Mouse (Mus musculus) embryonic facial prominence, embryonic 12.5 days (tissue): ENCODE results near the gene Cxcr4. TPM values are rescaled to one million over a fixed set of nuclear protein-coding genes. Genes with fewer than 3 reads are reported as not detected.
A peak's percentile ranks its signal among the peaks of the same experiment; 100 is the strongest.

ENCODE experiments used
- ATAC-seq: fragments of 200-750 bp; cut with Nextera tagmentation; 2 replicates; pipeline ENCODE4 v1.8.0; 2017; ENCODE audit not compliant: insufficient number of reproducible peaks, insufficient read depth, low FRiP score, low TSS enrichment
- H3K27ac ChIP-seq: fragments of 300-500 bp; sonication (generic); 2 replicates; pipeline ENCODE4 v1.5.1; 2016; ENCODE audit warnings: mild to moderate bottlenecking
- H3K27me3 ChIP-seq: fragments of 300-500 bp; sonication (generic); 2 replicates; pipeline ENCODE4 v1.6.1; 2016; ENCODE audit warnings: mild to moderate bottlenecking, moderate library complexity
- H3K36me3 ChIP-seq: fragments of 300-500 bp; sonication (generic); 2 replicates; pipeline ENCODE4 v1.6.1; 2016; ENCODE audit warnings: mild to moderate bottlenecking
- H3K4me1 ChIP-seq: fragments of 300-500 bp; sonication (generic); 2 replicates; pipeline ENCODE4 v1.6.1; 2016
- H3K4me2 ChIP-seq: fragments of 300-500 bp; sonication (generic); replicated peaks from 2 replicates; pipeline ENCODE4 v1.6.1; 2016; ENCODE audit warnings: mild to moderate bottlenecking, moderate library complexity
- H3K4me3 ChIP-seq: fragments of 300-500 bp; sonication (generic); 2 replicates; pipeline ENCODE4 v1.5.1; 2016; ENCODE audit warnings: mild to moderate bottlenecking
- H3K9ac ChIP-seq: fragments of 300-500 bp; sonication (generic); 2 replicates; pipeline ENCODE4 v1.6.1; 2016; ENCODE audit warnings: mild to moderate bottlenecking, moderate library complexity
- H3K9me3 ChIP-seq: fragments of 300-500 bp; sonication (generic); 2 replicates; pipeline ENCODE4 v1.6.1; 2016; ENCODE audit warnings: mild to moderate bottlenecking, moderate library complexity
- WGBS: fragments of 180-500 bp; shearing (Covaris S2); methylation state at CpG from one replicate; pipeline ENCODE4 v1.1.7; 2016; 5-methylcytosine and 5-hydroxymethylcytosine counted together
- polyA plus RNA-seq: library from polyadenylated mRNA; unstranded; fragments of >200 nt; fragmentation: Nextera tagmentation; extraction: Ambion mirVana; gene quantifications from 2 replicates; pipeline ENCODE4 v1.2.1, GENCODE M21; 2016

Cxcr4 gene
- polyA plus RNA-seq, 1 experiment from 2014 or later = 4.8 TPM

DNA sequence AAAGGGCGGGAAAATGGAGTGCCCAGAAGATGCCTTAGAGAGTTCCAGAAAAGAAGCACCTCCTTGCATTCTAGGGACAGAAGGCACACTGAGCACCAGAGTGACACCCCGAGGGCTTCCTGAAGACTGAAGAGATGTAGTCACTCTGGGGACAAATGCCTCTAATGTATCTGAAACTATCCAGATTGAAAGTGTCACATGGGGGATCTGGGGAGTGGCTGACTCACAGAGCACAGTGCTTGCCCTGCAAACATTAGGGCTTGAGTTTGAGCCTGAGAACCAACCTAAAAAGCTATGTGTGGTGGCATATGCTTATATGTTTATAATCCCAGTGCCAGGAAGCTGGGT lies 23.3 kb upstream of the Cxcr4 start:
- no peak overlapping the region for H3K4me2 ChIP-seq
- no peak overlapping the region for H3K27ac ChIP-seq
- no peak overlapping the region for H3K9ac ChIP-seq
- H3K36me3 ChIP-seq = no peaks in the 10 kb centered on the region
- no peaks in the 10 kb centered on the region for H3K9me3 ChIP-seq
- no peak for ATAC-seq
- 77% methylated on average over 2 of the region's 2 CpGs for WGBS
- no peak overlapping the region for H3K4me3 ChIP-seq
- peaks cover 8% of the 10 kb centered on the region for H3K4me1 ChIP-seq
- H3K27me3 ChIP-seq = no peaks in the 10 kb centered on the region

DNA sequence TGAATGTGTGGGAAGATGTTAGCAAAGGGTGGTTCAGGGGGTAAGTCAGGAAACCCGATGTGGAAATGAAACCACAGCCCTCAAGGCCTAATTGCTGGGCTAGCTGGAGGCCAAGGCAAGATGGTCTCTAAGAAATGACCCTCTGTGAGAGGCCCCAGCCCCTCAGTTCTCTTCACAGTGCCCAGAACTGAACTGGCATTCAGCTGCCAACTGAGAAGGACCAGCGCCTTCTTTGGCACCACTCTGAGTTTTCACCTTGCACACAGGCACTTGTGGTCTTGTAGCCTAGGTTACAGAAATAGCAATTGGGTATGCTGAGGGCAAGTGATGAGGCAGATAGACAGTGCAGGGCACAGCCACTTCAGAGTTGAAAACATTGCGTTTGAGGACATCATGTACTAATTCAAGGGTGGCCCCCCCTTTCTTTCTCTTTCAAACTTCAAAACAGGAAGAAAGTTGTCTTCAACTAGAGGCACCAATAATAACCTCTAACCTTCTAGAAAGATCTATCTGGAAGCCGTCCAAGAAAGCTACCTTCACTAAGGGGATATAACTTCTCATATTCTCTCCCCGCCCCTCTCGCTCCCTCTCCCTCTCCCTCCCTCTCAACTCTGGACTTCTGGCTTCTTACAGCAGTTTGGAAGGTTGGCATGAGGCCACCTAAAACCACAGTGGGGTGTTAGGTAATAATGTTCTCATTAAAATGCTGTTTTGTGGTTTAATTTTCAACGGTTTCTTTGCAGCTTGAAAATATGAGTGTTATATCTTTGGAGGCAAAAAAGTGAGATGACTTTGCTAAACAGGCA lies 22.8 kb upstream of the Cxcr4 start:
- WGBS = 63% methylated on average over 7 of the region's 7 CpGs

DNA sequence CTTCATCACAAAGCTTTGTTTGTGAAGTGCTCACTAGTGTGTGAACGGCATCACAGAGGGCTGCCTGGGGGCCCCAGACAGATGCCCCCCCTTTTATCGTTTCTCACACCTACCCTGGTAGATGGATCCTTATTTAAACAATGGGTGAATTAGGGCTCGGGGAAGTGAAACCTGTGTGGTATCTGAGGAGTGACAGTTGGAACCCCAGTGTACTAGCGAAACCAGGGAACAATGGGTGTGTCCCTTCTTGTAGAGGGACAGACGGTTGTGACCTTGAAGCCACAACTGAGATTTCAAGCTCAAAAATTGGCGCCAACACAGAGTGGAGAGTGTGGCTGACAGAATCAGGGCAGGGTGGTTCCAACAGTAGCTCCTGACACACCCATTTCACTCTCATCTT lies 16.0 kb upstream of the Cxcr4 start:
- Histone ChIP-seq H3K4me2 (no peak overlapping the region), H3K36me3 (no peaks in the 10 kb centered on the region), H3K27me3 (no peaks in the 10 kb centered on the region), H3K9me3 (no peaks in the 10 kb centered on the region), H3K27ac (no peak overlapping the region), H3K4me1 (no peaks in the 10 kb centered on the region), H3K9ac (no peak overlapping the region), H3K4me3 (no peak overlapping the region)
- 65% methylated on average over 6 of the region's 6 CpGs for WGBS
- no peak for ATAC-seq

More for the DNA sequence above, 22.8 kb upstream of the Cxcr4 start:
- Histone ChIP-seq H3K27me3 (no peaks in the 10 kb centered on the region), H3K27ac (no peak overlapping the region), H3K4me1 (peaks cover 8% of the 10 kb centered on the region), H3K36me3 (no peaks in the 10 kb centered on the region), H3K9me3 (no peaks in the 10 kb centered on the region), H3K4me3 (no peak overlapping the region), H3K9ac (no peak overlapping the region), H3K4me2 (no peak overlapping the region)
- ATAC-seq = no peak; the same call in 1 of the 2 replicates

DNA sequence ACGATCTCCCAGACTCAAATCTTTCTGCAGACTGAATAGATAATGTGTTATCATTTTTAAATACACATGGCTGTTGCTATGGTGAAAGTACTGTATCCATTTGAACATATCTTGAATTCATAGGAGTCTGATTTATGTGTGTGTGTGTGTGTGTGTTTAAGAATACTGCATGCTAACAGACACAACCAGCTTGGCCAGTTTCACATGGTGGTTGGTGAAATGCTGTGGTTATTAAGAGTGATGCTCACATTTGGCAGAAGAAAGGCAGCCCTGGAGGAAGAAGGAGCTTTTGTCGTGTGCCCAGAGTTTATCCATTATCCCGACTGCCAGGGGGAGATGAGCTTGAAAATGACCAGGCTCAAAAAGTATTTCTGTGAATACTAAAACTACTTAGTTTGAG lies 15.3 kb upstream of the Cxcr4 start:
- no peaks in the 10 kb centered on the region for H3K27me3 ChIP-seq
- ATAC-seq = no peak
- H3K36me3 ChIP-seq = no peaks in the 10 kb centered on the region
- H3K9ac ChIP-seq = no peak overlapping the region
- no peak overlapping the region for H3K4me3 ChIP-seq
- no peaks in the 10 kb centered on the region for H3K4me1 ChIP-seq
- no peak overlapping the region for H3K4me2 ChIP-seq
- H3K9me3 ChIP-seq = no peaks in the 10 kb centered on the region
- no peak overlapping the region for H3K27ac ChIP-seq
- WGBS = 55% methylated on average over 3 of the region's 3 CpGs

DNA sequence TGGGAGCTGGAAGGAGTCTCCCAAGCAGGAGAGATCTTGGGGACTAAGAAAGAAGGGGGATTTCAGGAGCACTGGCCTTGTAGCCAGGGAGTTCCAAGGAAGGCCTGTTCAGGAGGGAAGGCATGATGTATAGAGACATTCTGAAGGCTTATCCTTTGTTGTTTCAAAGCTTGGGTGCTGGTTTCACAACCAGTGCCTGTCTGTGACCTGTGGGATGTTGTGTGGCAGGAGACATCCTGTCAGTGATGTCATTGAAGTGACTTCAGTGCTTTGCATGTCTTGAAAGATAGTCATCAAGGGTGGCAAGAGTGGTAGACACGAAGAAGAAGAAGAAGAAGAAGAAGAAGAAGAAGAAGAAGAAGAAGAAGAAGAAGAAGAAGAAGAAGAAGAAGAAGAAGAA lies 13.7 kb upstream of the Cxcr4 start:
- Histone ChIP-seq H3K4me1 (no peaks in the 10 kb centered on the region), H3K9ac (no peak overlapping the region), H3K4me2 (no peak overlapping the region), H3K9me3 (no peaks in the 10 kb centered on the region), H3K4me3 (no peak overlapping the region), H3K36me3 (no peaks in the 10 kb centered on the region), H3K27me3 (no peaks in the 10 kb centered on the region), H3K27ac (no peak overlapping the region)
- no peak for ATAC-seq
- 78% methylated on average over 1 of the region's 1 CpGs for WGBS

DNA sequence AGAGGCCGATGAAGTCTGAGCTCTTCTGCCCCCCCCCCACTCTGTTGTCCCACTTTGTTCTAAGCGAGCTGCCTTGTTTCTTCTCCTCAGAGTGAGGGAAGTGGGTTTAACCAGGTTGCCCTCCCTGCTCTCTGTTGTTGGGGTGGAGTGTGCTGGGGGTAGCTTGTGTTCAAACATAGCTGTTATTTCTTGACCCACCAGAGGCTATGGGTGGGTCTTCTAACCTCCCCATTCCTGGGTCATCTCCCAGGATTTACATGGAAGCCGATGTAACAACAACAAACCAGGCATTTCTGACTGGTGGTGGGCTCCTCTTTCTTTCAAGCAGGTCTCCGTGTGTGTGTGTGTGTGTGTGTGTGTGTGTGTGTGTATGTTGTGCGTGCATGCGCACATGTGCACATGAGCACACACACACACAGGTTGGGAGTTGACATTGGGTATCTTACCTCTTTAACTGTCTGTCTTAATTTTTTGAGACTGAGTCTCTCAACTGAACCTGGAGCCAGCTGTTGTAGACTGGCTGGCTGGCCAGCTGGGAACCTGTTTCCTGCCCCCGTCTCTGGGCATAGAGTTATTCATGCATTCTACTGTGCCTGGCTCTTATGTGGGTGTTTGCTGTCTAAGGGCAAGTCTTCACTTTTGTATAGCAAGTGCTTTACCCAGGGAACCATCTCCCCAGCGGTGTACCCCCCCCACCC lies 10.7 kb upstream of the Cxcr4 start:
- H3K4me1 ChIP-seq = no peaks in the 10 kb centered on the region
- H3K27ac ChIP-seq = no peak overlapping the region
- H3K9ac ChIP-seq = no peak overlapping the region
- H3K4me3 ChIP-seq = no peak overlapping the region
- H3K4me2 ChIP-seq = no peak overlapping the region
- no peaks in the 10 kb centered on the region for H3K27me3 ChIP-seq
- 81% methylated on average over 8 of the region's 8 CpGs for WGBS
- no peaks in the 10 kb centered on the region for H3K9me3 ChIP-seq
- no peaks in the 10 kb centered on the region for H3K36me3 ChIP-seq
- no peak for ATAC-seq

DNA sequence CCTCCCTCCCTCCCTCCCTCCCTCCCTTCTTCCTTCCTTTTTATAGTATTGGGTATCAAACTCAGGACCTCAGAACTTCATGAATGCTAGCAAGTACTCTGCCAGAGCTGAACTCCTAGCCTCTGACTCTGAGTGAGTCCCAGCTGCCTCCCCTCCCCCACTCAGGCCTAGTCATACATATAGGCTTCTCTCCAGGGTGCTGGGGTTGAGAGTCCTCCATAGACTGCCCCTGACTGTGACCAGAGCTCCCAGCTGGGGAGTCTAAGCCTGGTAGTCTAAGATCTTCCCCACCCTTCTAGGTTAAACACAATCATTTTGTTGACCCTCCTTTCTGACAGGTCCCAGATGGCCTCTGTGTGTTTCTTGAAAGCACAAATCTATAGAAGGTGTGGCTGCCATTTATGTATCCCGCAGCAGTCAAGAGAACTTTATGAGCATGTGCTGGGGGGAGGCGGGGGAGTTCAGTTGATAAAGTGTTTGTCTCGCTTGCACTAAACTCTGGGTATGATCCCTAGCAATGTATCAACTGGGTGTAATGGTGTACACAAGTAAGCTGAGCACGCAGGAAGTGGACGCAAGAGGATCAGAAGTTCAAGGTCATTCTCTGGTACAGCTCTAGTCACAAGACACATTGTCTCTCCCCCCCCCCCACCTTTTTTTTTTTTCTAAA lies 10.1 kb upstream of the Cxcr4 start:
- WGBS = 84% methylated on average over 5 of the region's 5 CpGs

DNA sequence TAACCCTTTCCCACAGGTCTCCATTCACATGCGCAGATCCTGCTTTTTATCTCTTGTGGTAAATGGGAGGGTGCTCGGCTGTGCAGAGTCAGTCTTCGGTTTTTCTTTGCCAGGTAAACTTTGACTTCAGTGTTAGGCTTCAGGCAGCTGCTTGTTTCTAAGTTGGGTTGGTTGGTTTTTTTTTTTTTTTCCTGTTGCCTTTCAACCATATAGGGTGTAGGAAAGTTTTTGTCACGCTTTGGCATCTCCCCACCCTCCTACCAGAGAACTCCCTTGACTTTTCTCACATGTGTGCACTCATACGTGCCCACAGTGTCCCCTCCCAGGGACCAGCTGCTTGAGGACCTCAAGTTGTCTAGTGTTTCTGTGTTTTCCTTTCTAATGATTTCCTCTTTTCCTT lies 9.2 kb upstream of the Cxcr4 start:
- no peak for ATAC-seq
- H3K4me3 ChIP-seq = no peak overlapping the region
- no peak overlapping the region for H3K4me2 ChIP-seq
- H3K4me1 ChIP-seq = no peaks in the 10 kb centered on the region
- WGBS = 69% methylated on average over 5 of the region's 5 CpGs
- no peaks in the 10 kb centered on the region for H3K9me3 ChIP-seq
- no peaks in the 10 kb centered on the region for H3K36me3 ChIP-seq
- H3K27ac ChIP-seq = no peak overlapping the region
- H3K27me3 ChIP-seq = no peaks in the 10 kb centered on the region
- H3K9ac ChIP-seq = no peak overlapping the region

More for the DNA sequence above, 10.1 kb upstream of the Cxcr4 start:
- Histone ChIP-seq H3K27me3 (no peaks in the 10 kb centered on the region), H3K4me1 (no peaks in the 10 kb centered on the region), H3K4me2 (no peak overlapping the region), H3K9me3 (no peaks in the 10 kb centered on the region), H3K4me3 (no peak overlapping the region), H3K27ac (no peak overlapping the region), H3K36me3 (no peaks in the 10 kb centered on the region), H3K9ac (no peak overlapping the region)
- no peak for ATAC-seq

DNA sequence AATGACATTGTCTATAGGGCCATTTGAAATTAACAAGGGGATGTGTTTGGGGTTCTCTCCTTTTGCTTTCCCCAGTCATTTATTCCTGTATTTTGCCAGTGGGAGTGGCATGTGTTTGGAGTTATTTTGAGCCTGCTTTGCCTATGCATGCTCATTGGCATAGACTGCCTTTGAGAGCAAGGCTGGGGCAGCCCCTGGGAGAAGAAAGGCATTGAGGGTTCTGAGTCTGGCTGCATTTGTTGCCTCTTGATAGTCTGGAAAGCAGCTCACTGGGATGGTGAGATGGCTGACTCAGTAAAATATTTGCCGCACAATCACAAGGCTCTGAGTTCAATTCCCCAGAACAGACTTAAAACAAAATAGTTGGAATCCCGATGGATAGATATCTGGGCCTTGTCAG lies 8.5 kb upstream of the Cxcr4 start:
- no peak overlapping the region for H3K9ac ChIP-seq
- no peak for ATAC-seq
- H3K9me3 ChIP-seq = no peaks in the 10 kb centered on the region
- H3K4me3 ChIP-seq = no peak overlapping the region
- peaks cover 4% of the 10 kb centered on the region; the same call in 1 of the 2 replicates for H3K4me1 ChIP-seq
- H3K27ac ChIP-seq = no peak overlapping the region
- H3K27me3 ChIP-seq = peaks cover 1% of the 10 kb centered on the region; the same call in 1 of the 2 replicates
- H3K4me2 ChIP-seq = no peak overlapping the region
- no peaks in the 10 kb centered on the region for H3K36me3 ChIP-seq
- 92% methylated on average over 2 of the region's 2 CpGs for WGBS

DNA sequence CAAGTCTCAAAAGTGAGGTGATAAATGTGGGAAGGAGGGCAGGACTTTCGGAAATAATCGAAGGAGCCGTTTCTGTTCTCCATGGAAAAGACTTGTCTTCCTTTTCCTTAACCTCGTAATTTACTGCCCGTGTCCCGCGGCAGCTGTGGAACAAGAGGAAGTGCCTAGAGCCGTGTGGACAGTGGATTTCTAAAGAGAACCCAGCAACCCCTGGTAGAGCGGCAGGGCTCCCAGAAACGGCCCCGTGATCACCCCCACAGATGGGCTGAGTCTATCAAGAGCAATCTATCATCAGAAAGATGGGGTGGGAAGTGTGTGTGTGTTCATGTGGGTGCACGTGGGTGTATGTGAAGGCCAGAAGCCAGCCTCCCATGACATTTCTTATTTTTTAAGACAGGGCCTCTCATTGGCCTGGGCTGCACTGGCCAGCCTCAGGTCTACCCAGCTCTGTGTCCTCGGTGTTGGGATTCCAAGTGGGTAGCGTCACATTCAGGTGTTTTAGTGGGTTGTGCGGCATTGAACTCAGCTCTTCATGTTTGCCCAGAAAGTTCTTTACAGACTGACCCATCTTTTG lies 5.2 kb upstream of the Cxcr4 start:
- Histone ChIP-seq H3K9me3 (no peaks in the 10 kb centered on the region), H3K4me3 (no peak overlapping the region), H3K4me2 (no peak overlapping the region), H3K27ac (no peak overlapping the region), H3K36me3 (no peaks in the 10 kb centered on the region), H3K9ac (no peak overlapping the region), H3K4me1 (peaks cover 25% of the 10 kb centered on the region; the same call in 1 of the 2 replicates), H3K27me3 (peaks cover 18% of the 10 kb centered on the region)
- ATAC-seq = no peak
- 45% methylated on average over 15 of the region's 15 CpGs for WGBS

DNA sequence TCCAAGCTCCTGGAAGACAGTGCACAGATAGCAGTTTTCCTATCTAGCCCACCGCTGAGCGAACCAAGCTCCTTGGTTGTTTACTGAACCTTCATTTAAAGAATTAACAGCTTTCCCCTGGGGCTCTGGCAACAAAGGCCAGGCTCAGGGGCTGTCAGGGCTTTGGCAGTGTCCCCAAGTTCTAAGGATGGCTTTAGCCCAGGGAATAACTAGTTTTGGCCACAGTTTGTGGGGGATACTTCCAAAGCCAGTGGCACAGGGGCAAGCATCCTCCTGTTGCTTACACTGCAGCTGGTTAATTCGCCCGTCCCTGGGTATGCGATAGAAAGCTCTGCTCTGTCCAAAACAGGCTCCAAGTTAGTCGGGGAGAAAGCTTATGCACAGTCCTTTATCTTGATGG lies 3.4 kb upstream of the Cxcr4 start:
- H3K4me1 ChIP-seq = peaks cover 32% of the 10 kb centered on the region; the same call in 1 of the 2 replicates

More for the DNA sequence above, 3.4 kb upstream of the Cxcr4 start:
- H3K9me3 ChIP-seq = no peaks in the 10 kb centered on the region
- peaks cover 24% of the 10 kb centered on the region for H3K27me3 ChIP-seq
- no peak overlapping the region for H3K9ac ChIP-seq
- ATAC-seq = no peak
- H3K4me2 ChIP-seq = no peak overlapping the region
- 6% methylated on average over 6 of the region's 6 CpGs for WGBS
- no peaks in the 10 kb centered on the region for H3K36me3 ChIP-seq
- H3K27ac ChIP-seq = 0 out of 2 replicates have a peak overlapping the region, but pooled peaks have one; percentile 30
- H3K4me3 ChIP-seq = no peak overlapping the region
